Mouse (Mus musculus) v-Abl transformed pro-B cells (cell line): ENCODE data around the gene Ush2a.

Experiments
- in situ Hi-C, 2 experiments: fragments of 400-800 bp; cut with MboI; formaldehyde crosslinking; loops; one replicate each; pipeline ENCODE4 v1.15.1; 2025; ENCODE audit not compliant: unreplicated experiment in 2 of 2

Gene Ush2a

GRCm38 (mm10) chr1:188997921-188998320 is 736.1 kb downstream of the Ush2a start:
- in situ Hi-C loops = loop anchor here (10.0 to 25.0 kb wide), 2 partner anchors 927 to 1661 kb away; partner anchors contain the start of gene Smyd2 (in 1 of the 2)

DNA sequence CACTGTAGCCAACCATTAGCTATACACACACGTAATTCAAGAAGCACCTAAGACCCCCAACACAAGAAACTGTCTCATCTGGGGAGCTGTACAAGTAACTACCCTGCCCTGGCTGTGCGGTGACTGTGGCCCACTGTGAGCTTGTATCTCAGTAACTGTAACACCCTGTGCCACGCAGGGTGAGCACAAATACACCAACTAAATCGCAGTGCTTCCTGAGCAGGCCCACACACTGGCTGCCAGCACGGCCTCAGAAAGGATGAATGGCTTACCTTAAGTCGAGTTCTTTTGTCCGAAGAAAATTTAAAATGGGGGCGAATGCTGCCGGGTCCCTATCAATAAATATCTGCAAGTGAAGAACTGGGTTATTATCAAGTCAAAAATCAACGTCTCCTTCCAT is 738.2 kb downstream of the Ush2a start:
- in situ Hi-C loops = loop anchor here (10.0 to 25.0 kb wide), 2 partner anchors 925 to 1663 kb away; partner anchors contain the start of gene Smyd2 (in 1 of the 2)

DNA sequence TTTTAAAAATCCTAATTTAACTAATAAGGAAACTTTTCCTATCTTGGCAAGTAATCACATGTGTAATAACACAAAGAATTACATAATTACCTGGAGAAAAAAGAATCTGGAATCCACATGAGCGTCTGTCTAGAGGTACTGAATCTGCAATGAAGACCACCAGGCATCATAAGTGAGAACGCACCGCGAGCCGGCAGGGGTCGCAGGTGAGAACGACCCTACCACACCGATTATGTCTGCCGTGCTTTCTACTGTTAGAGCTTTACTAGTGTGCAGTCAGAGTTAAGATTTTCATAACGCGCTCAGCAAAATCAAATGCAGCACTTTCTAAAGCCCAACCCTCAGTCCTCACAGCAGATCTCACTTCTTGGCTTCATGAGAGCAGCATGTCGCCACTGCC is 740.0 kb downstream of the Ush2a start:
- in situ Hi-C loops = no loop called here

DNA sequence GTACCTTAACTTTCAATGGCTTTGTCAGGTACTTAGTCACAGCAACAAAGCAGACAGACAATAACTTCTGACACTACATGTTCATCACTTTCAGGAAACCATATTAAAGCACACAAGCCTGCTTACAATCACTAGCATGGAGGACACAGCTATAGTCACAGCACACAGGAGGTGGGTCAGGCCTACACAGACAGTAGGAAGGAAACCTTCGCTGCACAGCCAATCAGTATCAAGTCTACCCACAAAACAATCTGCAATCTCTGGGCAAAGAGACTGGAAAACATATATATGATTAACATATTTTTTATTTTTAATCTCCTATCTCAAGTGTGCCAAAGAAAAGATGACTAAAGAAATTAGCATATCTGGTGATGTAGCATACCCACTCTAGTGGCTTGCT is 743.0 kb downstream of the Ush2a start:
- in situ Hi-C loops = no loop called here

- in situ Hi-C loops = no loop called here
Measured at GRCm38 (mm10) chr1:189006267-189006666, 744.4 kb downstream of the Ush2a start.

GRCm38 (mm10) chr1:189006826-189007225 is 745.0 kb downstream of the Ush2a start:
- in situ Hi-C loops = no loop called here

DNA sequence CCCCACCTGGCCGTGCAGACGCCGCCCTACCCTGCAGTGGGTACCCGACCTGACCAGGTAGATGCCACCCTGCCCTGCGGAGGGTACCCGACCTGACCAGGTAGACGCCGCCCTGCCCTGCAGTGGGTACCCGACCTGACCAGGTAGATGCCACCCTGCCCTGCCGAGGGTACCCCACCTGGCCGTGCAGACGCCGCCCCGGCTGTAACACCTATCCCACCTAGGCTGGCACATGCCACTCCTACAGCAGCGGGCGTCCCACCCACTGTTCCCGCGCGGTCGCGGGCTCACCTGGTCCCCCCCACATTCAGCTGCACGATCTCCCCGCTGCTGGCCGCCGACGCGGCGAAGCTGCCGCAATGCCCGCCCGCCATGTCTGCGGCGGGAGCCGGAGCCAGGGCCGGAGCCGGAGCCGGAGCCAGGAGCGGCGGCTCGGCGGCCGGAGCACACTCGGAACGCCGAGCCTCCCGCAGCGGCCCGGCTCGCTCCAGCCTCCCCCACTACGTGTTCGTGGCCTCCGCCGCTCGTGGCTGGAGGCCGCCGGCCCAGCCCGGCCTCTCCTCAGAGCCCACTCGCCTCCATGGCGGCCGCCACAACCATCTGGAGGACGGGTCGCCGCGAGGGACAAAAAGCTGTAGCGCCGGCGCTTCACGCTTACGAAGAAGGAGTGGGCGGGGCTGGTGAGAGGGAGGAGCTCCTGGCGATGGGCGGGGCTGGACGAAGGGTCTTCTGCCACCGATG is 745.6 kb downstream of the Ush2a start, which contains the start of gene Kctd3:
Gene Kctd3, minus strand, starts transcription at position 603 of the 741 bp plus-strand sequence.
- in situ Hi-C loops = no loop called here

DNA sequence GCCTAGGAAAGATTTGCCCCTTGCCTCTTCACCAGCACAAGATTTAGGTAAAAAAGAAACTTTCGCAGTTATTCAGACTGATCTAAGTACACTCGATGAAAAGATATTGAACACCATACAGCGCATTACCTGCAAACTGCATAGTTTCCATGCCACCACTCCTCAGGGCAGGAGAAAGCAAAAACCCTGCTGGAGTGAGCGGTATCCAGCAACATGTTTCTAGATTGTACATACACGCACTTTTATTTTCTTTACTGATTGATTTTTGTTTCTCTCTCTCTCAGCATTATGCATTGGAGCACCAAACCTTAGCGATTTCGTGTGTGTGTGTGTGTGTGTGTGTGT is 746.1 kb downstream of the Ush2a start:
- in situ Hi-C loops = no loop called here

DNA sequence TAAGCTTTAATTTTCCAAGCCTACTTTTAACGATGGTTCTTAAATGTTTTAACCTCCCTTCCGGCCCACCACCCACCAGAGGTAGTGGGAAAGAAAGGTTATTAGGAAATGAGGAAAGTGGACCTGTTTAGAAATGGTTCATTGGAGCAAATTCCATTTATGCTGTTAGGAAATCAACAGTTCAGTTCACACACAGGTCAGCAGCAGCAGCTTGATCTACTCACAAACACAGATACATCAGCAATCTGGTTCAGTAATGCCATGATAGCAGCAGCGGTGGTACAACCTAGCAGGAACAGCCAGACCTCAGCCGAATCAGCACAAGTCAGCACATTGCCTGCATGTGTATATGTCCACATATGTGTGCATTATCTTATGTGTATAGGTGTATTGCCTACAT is 748.8 kb downstream of the Ush2a start:
- in situ Hi-C loops = no loop called here

GRCm38 (mm10) chr1:189012846-189013586 is 751.2 kb downstream of the Ush2a start:
- in situ Hi-C loops = no loop called here

- in situ Hi-C loops = no loop called here
Measured at GRCm38 (mm10) chr1:189013587-189013921, 751.7 kb downstream of the Ush2a start.
